Mouse (Mus musculus) ES-E14 (cell line): Measurements from ENCODE around the gene Map3k12.

ENCODE experiments used
- CHD2 ChIP-seq: IDR thresholded peaks from 2 replicates; pipeline ENCODE4 v1.6.1; 2014; ENCODE audit warnings: mild to moderate bottlenecking, low read depth, low read length, inconsistent platforms
- MAFK ChIP-seq: IDR thresholded peaks from 2 replicates; pipeline ENCODE4 v1.6.1; 2014; ENCODE audit warnings: mild to moderate bottlenecking, low read depth, low read length, inconsistent platforms; ENCODE audit not compliant: insufficient read depth
- ZC3H11A ChIP-seq: IDR thresholded peaks from 2 replicates; pipeline ENCODE4 v1.6.1; 2012; ENCODE audit warnings: low read depth, mild to moderate bottlenecking, inconsistent platforms, low read length, borderline replicate concordance

- TF ChIP-seq MAFK (no peak), CHD2 (no peak), ZC3H11A (no peak)
Measured at GRCm38 (mm10) chr15:102501084-102501814, 15.6 kb downstream of the Map3k12 start.
